Mouse (Mus musculus) kidney, postnatal 0 days (tissue): ENCODE results near the gene Enthd1. TPM values are rescaled to one million over a fixed set of nuclear protein-coding genes. Genes with fewer than 3 reads are reported as not detected.
"Not testable (repeated sequence)": the region's sequence is repeated elsewhere in the genome, so short reads cannot be mapped to it uniquely, and the experiment has no call there.

Source experiments
- ATAC-seq: fragments of 200-750 bp; cut with Nextera tagmentation; replicated peaks from 2 replicates; pipeline ENCODE4 v1.8.0; 2017; ENCODE audit warnings: low read depth, moderate number of reproducible peaks, moderate TSS enrichment, moderate library complexity; ENCODE audit not compliant: low FRiP score
- DNase-seq: peaks from one replicate; pipeline ENCODE4 v3.0.0-alpha.2; 2016; ENCODE audit warnings: low spot score
- H3K27ac ChIP-seq: fragments of 300-500 bp; sonication (generic); 2 replicates; pipeline ENCODE4 v1.5.1; 2014; ENCODE audit warnings: mild to moderate bottlenecking
- H3K27me3 ChIP-seq: fragments of 300-500 bp; sonication (generic); 2 replicates; pipeline ENCODE4 v1.6.1; 2014; ENCODE audit warnings: low read length, mixed read lengths; ENCODE audit not compliant: insufficient read depth
- H3K36me3 ChIP-seq: fragments of 300-500 bp; sonication (generic); 2 replicates; pipeline ENCODE4 v1.6.1; 2014; ENCODE audit warnings: low read length, mixed read lengths; ENCODE audit not compliant: insufficient read depth
- H3K4me1 ChIP-seq: fragments of 300-500 bp; sonication (generic); replicated peaks from 2 replicates; pipeline ENCODE4 v1.6.1; 2014; ENCODE audit warnings: antibody characterized with exemption, low read length, mixed read lengths; ENCODE audit not compliant: insufficient read depth
- H3K4me2 ChIP-seq: fragments of 300-500 bp; sonication (generic); 2 replicates; pipeline ENCODE4 v1.6.1; 2014; ENCODE audit warnings: mild to moderate bottlenecking, low read length, moderate library complexity, mixed read lengths
- H3K4me3 ChIP-seq: fragments of 300-500 bp; sonication (generic); replicated peaks from 2 replicates; pipeline ENCODE4 v1.5.1; 2014; ENCODE audit warnings: low read depth, low read length
- H3K9ac ChIP-seq: fragments of 300-500 bp; sonication (generic); 2 replicates; pipeline ENCODE4 v1.6.1; 2014; ENCODE audit warnings: low read depth, low read length
- H3K9me3 ChIP-seq: fragments of 300-500 bp; sonication (generic); replicated peaks from 2 replicates; pipeline ENCODE4 v1.6.1; 2016; ENCODE audit warnings: low read length, inconsistent platforms, mixed read lengths
- CTCF ChIP-seq: IDR thresholded peaks from 2 replicates; pipeline ENCODE4 v1.5.1; 2016; ENCODE audit warnings: antibody characterized with exemption, low read depth, mild to moderate bottlenecking, moderate library complexity
- WGBS: fragments of 180-500 bp; shearing (Covaris S2); extraction: QIAGEN DNeasy Blood & Tissue Kit; methylation state at CpG from one replicate; pipeline ENCODE4 v1.1.7; 2014; 5-methylcytosine and 5-hydroxymethylcytosine counted together
- polyA plus RNA-seq: library from polyadenylated mRNA; unstranded; fragments of >200 nt; fragmentation: Nextera tagmentation; extraction: Ambion mirVana; gene quantifications from 2 replicates; pipeline ENCODE4 v1.2.1, GENCODE M21; 2015

Enthd1 gene
- polyA plus RNA-seq, 1 experiment from 2014 or later = not detected

DNA sequence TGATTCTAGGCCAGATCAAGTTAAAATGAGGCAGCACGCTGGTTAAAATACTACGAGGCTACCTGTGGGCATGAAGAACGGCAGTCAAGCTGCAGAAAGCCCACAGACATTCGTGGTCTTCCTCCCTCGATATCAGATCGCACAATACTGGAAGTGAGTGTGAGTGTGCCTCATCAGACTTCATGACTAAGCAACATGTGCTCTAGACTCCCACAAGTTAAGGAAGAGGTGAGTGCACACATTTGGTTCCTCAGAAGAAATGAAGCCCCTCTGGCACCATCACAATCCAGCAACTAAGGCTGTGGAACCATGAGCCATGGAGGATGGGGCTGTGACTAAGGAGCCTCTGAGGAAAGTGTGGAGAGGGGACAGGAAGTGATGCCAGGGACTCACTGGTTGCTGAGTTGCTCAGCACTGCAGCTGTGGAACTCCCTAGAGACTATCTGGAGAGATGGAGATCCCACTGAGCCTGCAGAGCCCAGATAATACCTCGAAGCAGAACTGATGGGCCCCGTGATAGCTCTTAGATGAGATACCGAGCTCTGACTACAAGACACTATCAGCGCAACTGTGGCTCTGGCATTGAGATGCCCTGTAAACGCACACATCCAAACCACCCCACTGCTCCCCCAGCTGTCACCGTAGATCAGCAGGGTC is 46.3 kb downstream of the Enthd1 start:
- H3K27ac ChIP-seq = no peak overlapping the region
- no peaks in the 10 kb centered on the region for H3K9me3 ChIP-seq
- no peaks in the 10 kb centered on the region; the same call in 1 of the 2 replicates for H3K4me1 ChIP-seq
- H3K4me3 ChIP-seq = no peak overlapping the region
- no peaks in the 10 kb centered on the region for H3K36me3 ChIP-seq
- no peak overlapping the region for H3K9ac ChIP-seq
- DNase-seq (no peak), ATAC-seq (no peak)
- WGBS = 78% methylated on average over 12 of the region's 12 CpGs
- no peaks in the 10 kb centered on the region for H3K27me3 ChIP-seq
- TF ChIP-seq CTCF = no peak
- no peak overlapping the region for H3K4me2 ChIP-seq

- Histone ChIP-seq H3K4me2 (peak overlapping the region; percentile 25; the same call in 1 of the 2 replicates), H3K27me3 (no peaks in the 10 kb centered on the region), H3K9ac (no peak overlapping the region), H3K27ac (no peak overlapping the region), H3K36me3 (no peaks in the 10 kb centered on the region), H3K4me3 (no peak overlapping the region), H3K4me1 (no peaks in the 10 kb centered on the region; the same call in 1 of the 2 replicates), H3K9me3 (no peaks in the 10 kb centered on the region)
- TF ChIP-seq CTCF = no peak
- 17% methylated on average over 9 of the region's 9 CpGs for WGBS
- ATAC-seq (no peak), DNase-seq (peak; percentile 69)
Measured at GRCm38 (mm10) chr15:80517996-80518395, 47.0 kb downstream of the Enthd1 start.

DNA sequence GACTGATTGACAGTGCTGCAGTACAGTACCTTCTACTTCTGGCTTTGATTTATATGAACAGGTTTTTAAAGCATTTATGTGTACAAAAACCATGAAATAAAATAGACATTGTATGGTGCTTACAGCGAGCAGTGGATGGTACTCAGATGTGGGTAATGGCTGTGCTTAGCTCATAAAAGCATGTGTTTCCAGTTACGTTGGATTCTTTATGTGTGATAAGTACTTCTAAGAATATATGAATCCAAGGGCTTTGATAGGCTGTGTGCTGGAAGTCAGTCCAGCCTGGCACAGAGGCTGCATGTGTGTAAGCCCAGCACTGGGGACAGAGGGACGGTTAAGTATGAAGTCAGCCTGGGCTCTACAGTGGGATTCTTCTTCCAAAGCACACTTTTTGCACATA is 48.4 kb downstream of the Enthd1 start:
- Histone ChIP-seq H3K36me3 (no peaks in the 10 kb centered on the region), H3K4me2 (no peak overlapping the region), H3K4me3 (no peak overlapping the region), H3K27me3 (no peaks in the 10 kb centered on the region), H3K4me1 (no peaks in the 10 kb centered on the region; the same call in 1 of the 2 replicates), H3K9me3 (no peaks in the 10 kb centered on the region), H3K9ac (no peak overlapping the region), H3K27ac (no peak overlapping the region)
- no peak for DNase-seq
- no peak for ATAC-seq
- no peak for TF ChIP-seq CTCF
- 80% methylated on average over 3 of the region's 3 CpGs for WGBS

DNA sequence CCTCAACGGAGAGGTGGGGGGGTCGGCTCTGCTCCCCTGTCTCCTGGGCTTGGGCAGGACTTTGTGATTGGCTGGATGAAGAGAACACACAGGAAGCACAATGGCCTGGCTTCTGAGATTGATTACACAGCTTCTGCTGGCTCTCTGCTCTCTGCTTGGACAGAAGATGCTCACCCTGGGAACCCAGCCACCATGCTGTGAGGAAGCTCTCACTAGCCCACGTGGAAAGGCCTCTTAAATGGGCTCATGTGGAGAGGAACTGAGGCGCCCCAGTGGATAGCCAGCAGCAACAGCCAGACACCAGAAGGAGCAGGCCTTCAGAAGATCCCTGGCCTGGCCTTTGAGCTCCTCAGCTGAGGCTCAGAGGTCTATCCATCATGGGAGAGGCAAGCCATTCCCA is 59.9 kb downstream of the Enthd1 start:
- ATAC-seq (no peak), DNase-seq (no peak)
- H3K9ac ChIP-seq = no peak overlapping the region
- 36% methylated on average over 4 of the region's 4 CpGs for WGBS
- H3K4me3 ChIP-seq = no peak overlapping the region
- no peak for TF ChIP-seq CTCF
- no peak overlapping the region for H3K27ac ChIP-seq
- H3K27me3 ChIP-seq = no peaks in the 10 kb centered on the region
- H3K9me3 ChIP-seq = no peaks in the 10 kb centered on the region
- H3K4me2 ChIP-seq = no peak overlapping the region
- no peaks in the 10 kb centered on the region for H3K4me1 ChIP-seq
- no peaks in the 10 kb centered on the region for H3K36me3 ChIP-seq

- H3K36me3 ChIP-seq, H3K4me1 ChIP-seq, H3K9me3 ChIP-seq, ATAC-seq, H3K4me3 ChIP-seq, H3K9ac ChIP-seq, H3K4me2 ChIP-seq, DNase-seq, H3K27me3 ChIP-seq, H3K27ac ChIP-seq: not testable (repeated sequence)
- 96% methylated on average over 4 of the region's 4 CpGs for WGBS
Measured at GRCm38 (mm10) chr15:80503155-80503554, 61.8 kb downstream of the Enthd1 start.

GRCm38 (mm10) chr15:80502741-80503140 is 62.2 kb downstream of the Enthd1 start:
- Histone ChIP-seq H3K9me3 (no peaks in the 10 kb centered on the region), H3K9ac (no peak overlapping the region), H3K4me3 (no peak overlapping the region), H3K4me1 (no peaks in the 10 kb centered on the region), H3K36me3 (no peaks in the 10 kb centered on the region), H3K4me2 (no peak overlapping the region), H3K27me3 (no peaks in the 10 kb centered on the region), H3K27ac (no peak overlapping the region)
- no peak for TF ChIP-seq CTCF
- ATAC-seq (no peak), DNase-seq (no peak)
- WGBS = 82% methylated on average over 2 of the region's 2 CpGs
